Mouse (Mus musculus): ENCODE data around the gene Rusc2. TPM values are rescaled to one million over a fixed set of nuclear protein-coding genes. Genes with fewer than 3 reads are reported as not detected.
A peak's percentile ranks its signal among the peaks of the same experiment; 100 is the strongest.

The Rusc2 gene
- total RNA-seq, 1 experiment, result 19.0 TPM

DNA sequence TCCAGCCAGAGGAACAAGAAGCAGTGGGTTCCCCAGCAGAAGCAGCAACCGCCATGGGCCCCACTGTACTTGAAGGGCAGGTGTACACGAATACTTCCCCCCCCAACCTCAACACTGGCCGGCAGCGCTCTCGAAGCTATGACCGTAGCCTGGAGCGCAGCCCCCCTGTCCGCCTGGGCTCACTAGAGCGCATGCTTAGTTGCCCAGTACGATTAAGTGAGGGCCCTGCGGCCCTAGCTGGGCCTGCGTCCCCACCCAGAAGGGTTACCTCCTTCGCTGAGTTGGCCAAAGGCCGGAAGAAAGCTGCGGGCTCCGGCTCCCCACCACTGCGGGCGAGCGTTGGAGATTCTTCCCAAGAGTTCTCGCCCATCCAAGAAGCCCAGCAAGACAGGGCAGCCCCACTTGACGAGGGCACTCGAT is 34.3 kb downstream of the Rusc2 start:
- no peak overlapping the region for H3K27ac ChIP-seq (ENCODE audit: insufficient read depth, low read depth, low read length, poor library complexity, severe bottlenecking)
- in situ Hi-C loops (cut with MboI; ENCODE audit: low sequenced_read_pairs in 2 of 2, unreplicated experiment in 2 of 2), result no loop called here
- no peak for DNase-seq (ENCODE audit: low read depth, low spot score)
- H3K9ac ChIP-seq (ENCODE audit: insufficient read depth, low read depth, low read length, poor library complexity, severe bottlenecking), result peak overlapping the region; percentile 28
- no peaks in the 10 kb centered on the region for H3K9me3 ChIP-seq (ENCODE audit: control insufficient read depth, insufficient read depth, low read depth, low read length)
- H3K36me3 ChIP-seq (ENCODE audit: control insufficient read depth, insufficient read depth, low read length, poor library complexity, severe bottlenecking), result peaks cover 7% of the 10 kb centered on the region; the same call in 1 of the 2 replicates
- TF ChIP-seq CHD2 (IDR thresholded peaks at IDR 0.05; ENCODE audit: low read depth, low read length) (no peak), ZC3H11A (IDR thresholded peaks at IDR 0.05; ENCODE audit: borderline replicate concordance, low read depth, low read length) (no peak), HCFC1 (IDR thresholded peaks at IDR 0.05; ENCODE audit: borderline replicate concordance, insufficient read depth, low read length) (no peak), MAFK (IDR thresholded peaks at IDR 0.05; ENCODE audit: insufficient read depth, low read depth, low read length) (no peak), ZNF384 (IDR thresholded peaks at IDR 0.05; ENCODE audit: low read depth, low read length) (no peak)
- H3K4me3 ChIP-seq (ENCODE audit: insufficient read depth in 1 of 2, low read depth in 1 of 2, low read length in 2 of 2, poor library complexity in 1 of 2, severe bottlenecking in 1 of 2), result peak overlapping the region; percentile 13 to 43; a peak in 3 of 4 replicates
- H3K4me1 ChIP-seq (ENCODE audit: control insufficient read depth in 2 of 2, insufficient read depth in 2 of 2, low read length in 2 of 2, poor library complexity in 1 of 2), result peaks cover 0 to 11% of the 10 kb centered on the region in 2 experiments; a peak in 1 of 4 replicates

DNA sequence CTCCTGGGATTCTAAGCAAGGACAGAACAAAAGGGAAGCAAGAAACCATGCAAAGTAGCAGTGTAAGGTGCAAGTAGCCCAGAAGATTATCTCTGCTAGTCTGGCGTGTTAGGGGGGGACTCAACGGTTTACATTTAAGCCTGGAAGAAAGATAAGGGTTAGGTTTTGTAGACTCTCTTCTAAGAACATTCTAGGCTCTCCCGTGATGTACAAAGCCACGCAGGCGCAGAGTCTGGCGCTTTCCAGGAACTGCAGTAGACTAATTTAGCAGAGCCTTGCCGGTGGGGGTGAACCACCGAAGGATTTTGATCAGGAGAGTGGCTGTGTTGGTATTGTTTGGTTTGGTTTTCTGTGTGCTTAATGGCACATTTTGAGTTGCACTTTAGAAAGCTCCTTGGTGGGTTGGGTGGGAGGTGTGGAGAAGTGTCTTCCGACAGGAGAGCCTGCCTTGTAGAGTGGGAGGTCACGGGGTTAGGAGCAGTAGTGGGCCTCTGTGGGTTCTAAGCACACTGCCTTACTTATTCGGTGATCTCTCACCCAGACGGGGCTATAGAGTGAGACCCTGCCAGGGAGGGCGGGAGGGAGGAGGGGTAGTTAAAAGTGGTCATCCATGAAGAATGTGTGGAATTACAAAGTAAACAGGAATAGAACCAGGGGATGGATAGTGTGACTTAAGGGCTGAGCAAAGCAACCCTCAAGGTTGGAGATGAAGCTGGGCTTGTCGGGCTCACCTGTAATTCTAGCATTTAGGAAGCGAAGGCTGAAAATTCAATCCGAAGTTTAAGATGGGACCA is 35.7 kb downstream of the Rusc2 start:
- Histone ChIP-seq H3K4me1 (ENCODE audit: control insufficient read depth in 2 of 2, insufficient read depth in 2 of 2, low read length in 2 of 2, poor library complexity in 1 of 2) (peaks cover 0 to 13% of the 10 kb centered on the region in 2 experiments; a peak in 1 of 4 replicates), H3K27ac (ENCODE audit: insufficient read depth, low read depth, low read length, poor library complexity, severe bottlenecking) (no peak overlapping the region), H3K36me3 (ENCODE audit: control insufficient read depth, insufficient read depth, low read length, poor library complexity, severe bottlenecking) (peaks cover 7% of the 10 kb centered on the region; the same call in 1 of the 2 replicates), H3K4me3 (ENCODE audit: insufficient read depth in 1 of 2, low read depth in 1 of 2, low read length in 2 of 2, poor library complexity in 1 of 2, severe bottlenecking in 1 of 2) (no peak overlapping the region), H3K9ac (ENCODE audit: insufficient read depth, low read depth, low read length, poor library complexity, severe bottlenecking) (no peak overlapping the region), H3K9me3 (ENCODE audit: control insufficient read depth, insufficient read depth, low read depth, low read length) (no peaks in the 10 kb centered on the region)
- DNase-seq (ENCODE audit: low read depth, low spot score), result no peak
- TF ChIP-seq ZNF384 (IDR thresholded peaks at IDR 0.05; ENCODE audit: low read depth, low read length) (no peak), MAFK (IDR thresholded peaks at IDR 0.05; ENCODE audit: insufficient read depth, low read depth, low read length) (no peak), HCFC1 (IDR thresholded peaks at IDR 0.05; ENCODE audit: borderline replicate concordance, insufficient read depth, low read length) (no peak), CHD2 (IDR thresholded peaks at IDR 0.05; ENCODE audit: low read depth, low read length) (no peak)
- in situ Hi-C loops (cut with MboI; ENCODE audit: low sequenced_read_pairs in 2 of 2, unreplicated experiment in 2 of 2), result no loop called here

DNA sequence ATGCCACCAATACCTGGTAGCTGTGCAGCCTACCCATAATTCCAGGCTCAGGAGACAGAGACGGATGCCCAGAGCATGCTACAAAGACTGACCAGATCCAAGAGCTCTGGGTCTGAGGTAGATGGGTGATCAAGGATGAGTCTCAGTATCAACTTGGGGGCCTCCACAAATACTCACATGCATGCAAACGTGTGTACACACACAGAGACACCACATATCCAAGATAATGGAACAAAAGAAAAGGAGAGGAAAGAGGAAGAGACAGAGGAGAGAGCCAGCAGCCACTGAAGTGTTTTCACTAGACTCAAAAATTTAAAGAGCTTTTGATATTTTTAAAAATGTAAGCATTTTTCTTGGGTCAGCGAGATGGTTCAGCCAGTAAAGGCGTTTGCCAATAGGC is 36.7 kb downstream of the Rusc2 start:
- Histone ChIP-seq H3K4me3 (ENCODE audit: insufficient read depth in 1 of 2, low read depth in 1 of 2, low read length in 2 of 2, poor library complexity in 1 of 2, severe bottlenecking in 1 of 2) (no peak overlapping the region), H3K27ac (ENCODE audit: insufficient read depth, low read depth, low read length, poor library complexity, severe bottlenecking) (no peak overlapping the region), H3K9ac (ENCODE audit: insufficient read depth, low read depth, low read length, poor library complexity, severe bottlenecking) (no peak overlapping the region), H3K9me3 (ENCODE audit: control insufficient read depth, insufficient read depth, low read depth, low read length) (no peaks in the 10 kb centered on the region), H3K4me1 (ENCODE audit: control insufficient read depth in 2 of 2, insufficient read depth in 2 of 2, low read length in 2 of 2, poor library complexity in 1 of 2) (peaks cover 0 to 13% of the 10 kb centered on the region in 2 experiments; a peak in 1 of 4 replicates), H3K36me3 (ENCODE audit: control insufficient read depth, insufficient read depth, low read length, poor library complexity, severe bottlenecking) (peaks cover 8% of the 10 kb centered on the region; the same call in 1 of the 2 replicates)
- in situ Hi-C loops (cut with MboI; ENCODE audit: low sequenced_read_pairs in 2 of 2, unreplicated experiment in 2 of 2), result no loop called here
- TF ChIP-seq HCFC1 (IDR thresholded peaks at IDR 0.05; ENCODE audit: borderline replicate concordance, insufficient read depth, low read length), result no peak
- TF ChIP-seq MAFK (IDR thresholded peaks at IDR 0.05; ENCODE audit: insufficient read depth, low read depth, low read length), result no peak
- no peak for TF ChIP-seq ZNF384 (IDR thresholded peaks at IDR 0.05; ENCODE audit: low read depth, low read length)
- no peak for TF ChIP-seq ZC3H11A (IDR thresholded peaks at IDR 0.05; ENCODE audit: borderline replicate concordance, low read depth, low read length)
- no peak for TF ChIP-seq CHD2 (IDR thresholded peaks at IDR 0.05; ENCODE audit: low read depth, low read length)
- DNase-seq (ENCODE audit: low read depth, low spot score), result no peak

DNA sequence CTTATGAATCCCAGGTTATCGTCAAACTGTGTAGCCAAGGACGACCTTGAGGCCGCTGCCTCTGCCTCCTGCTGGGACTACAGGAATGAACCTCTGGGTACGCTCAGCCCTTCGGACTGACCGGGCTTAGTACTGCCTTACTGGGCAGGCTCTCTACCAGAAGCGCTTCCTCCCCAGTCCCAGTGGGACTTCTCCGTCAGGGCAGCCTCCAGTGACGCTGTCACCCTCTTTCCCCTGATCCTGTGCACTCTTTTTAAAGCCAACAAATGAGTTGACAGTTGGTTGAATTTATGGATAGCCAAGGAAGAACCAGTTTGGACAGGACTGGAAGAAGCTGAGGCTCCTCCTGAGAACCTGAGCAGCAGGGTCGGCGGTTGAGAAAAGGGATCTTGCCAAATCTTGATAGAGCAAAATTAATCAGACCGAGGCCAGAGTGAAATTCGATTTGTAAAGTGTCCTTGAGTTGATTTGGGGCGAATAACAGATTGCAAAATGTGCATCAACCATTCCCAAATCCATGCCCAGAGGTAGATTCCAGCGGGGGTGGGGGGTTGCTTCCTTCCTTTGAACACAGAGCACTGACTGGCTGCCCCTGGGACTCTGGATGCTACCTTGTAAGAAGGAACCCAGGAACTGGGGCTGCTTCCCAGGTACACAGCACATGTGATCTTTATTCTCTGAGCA is 37.3 kb downstream of the Rusc2 start:
- Histone ChIP-seq H3K9ac (ENCODE audit: insufficient read depth, low read depth, low read length, poor library complexity, severe bottlenecking) (no peak overlapping the region), H3K4me3 (ENCODE audit: insufficient read depth in 1 of 2, low read depth in 1 of 2, low read length in 2 of 2, poor library complexity in 1 of 2, severe bottlenecking in 1 of 2) (no peak overlapping the region), H3K27ac (ENCODE audit: insufficient read depth, low read depth, low read length, poor library complexity, severe bottlenecking) (no peak overlapping the region), H3K9me3 (ENCODE audit: control insufficient read depth, insufficient read depth, low read depth, low read length) (no peaks in the 10 kb centered on the region), H3K4me1 (ENCODE audit: control insufficient read depth in 2 of 2, insufficient read depth in 2 of 2, low read length in 2 of 2, poor library complexity in 1 of 2) (peaks cover 0 to 13% of the 10 kb centered on the region in 2 experiments; a peak in 1 of 4 replicates), H3K36me3 (ENCODE audit: control insufficient read depth, insufficient read depth, low read length, poor library complexity, severe bottlenecking) (peaks cover 14% of the 10 kb centered on the region; the same call in 1 of the 2 replicates)
- in situ Hi-C loops (cut with MboI; ENCODE audit: low sequenced_read_pairs in 2 of 2, unreplicated experiment in 2 of 2), result no loop called here
- no peak for DNase-seq (ENCODE audit: low read depth, low spot score)
- TF ChIP-seq ZC3H11A (IDR thresholded peaks at IDR 0.05; ENCODE audit: borderline replicate concordance, low read depth, low read length) (no peak), HCFC1 (IDR thresholded peaks at IDR 0.05; ENCODE audit: borderline replicate concordance, insufficient read depth, low read length) (no peak), ZNF384 (IDR thresholded peaks at IDR 0.05; ENCODE audit: low read depth, low read length) (no peak), CHD2 (IDR thresholded peaks at IDR 0.05; ENCODE audit: low read depth, low read length) (no peak), MAFK (IDR thresholded peaks at IDR 0.05; ENCODE audit: insufficient read depth, low read depth, low read length) (no peak)
